Mouse (Mus musculus): Measurements from ENCODE around the gene Gatad2b.
"Not testable (repeated sequence)": the region's sequence is repeated elsewhere in the genome, so short reads cannot be mapped to it uniquely, and the experiment has no call there.

Gene Gatad2b

DNA sequence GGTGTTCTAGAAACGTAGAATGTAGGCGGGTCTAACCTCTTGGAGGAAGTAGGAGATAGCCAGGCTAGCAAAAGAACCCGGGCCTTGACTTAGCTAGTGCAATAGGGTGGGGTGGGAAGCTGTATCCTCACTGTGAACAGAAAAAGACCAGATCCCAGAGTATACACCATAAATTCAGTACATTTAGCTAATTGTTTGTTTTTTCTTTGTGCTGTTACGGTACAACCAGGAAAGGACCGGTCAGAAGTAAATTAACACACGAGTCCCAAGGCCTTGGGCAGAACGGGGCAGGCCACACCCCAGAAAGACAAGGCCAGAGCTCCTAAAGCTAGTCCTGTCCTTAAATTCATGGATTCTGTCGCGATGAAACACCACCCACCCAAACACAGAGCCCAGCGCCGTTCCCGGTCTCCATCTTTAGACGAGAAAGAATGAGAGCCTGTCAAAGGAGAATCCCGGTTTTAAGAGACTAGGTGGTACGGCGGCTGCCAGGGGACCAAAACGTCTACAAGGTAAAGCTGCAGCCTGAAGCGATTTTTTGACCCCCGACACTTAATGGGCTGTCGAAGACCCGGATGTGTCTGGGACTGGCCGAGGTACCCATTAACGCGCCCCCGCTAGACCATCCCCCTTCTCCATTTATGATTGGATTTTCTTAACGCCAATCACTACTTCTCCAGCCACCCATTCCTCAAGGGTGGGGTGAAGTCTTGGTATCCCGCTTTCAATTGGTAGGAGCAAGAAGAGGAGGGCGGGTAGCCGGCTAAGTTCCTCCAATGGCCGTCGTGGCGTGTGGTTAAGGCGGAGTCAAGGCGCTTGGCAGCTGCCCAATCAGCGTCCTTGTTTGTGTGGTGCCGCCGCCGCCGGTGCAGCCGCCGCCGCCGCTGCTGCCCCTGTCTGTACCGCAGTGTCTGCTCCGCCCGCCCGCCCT is at the start of gene Gatad2b:
Gatad2b (plus strand) TSS at position 834 of the 931 bp plus-strand sequence.
- DNase-seq = peak; percentile 100

DNA sequence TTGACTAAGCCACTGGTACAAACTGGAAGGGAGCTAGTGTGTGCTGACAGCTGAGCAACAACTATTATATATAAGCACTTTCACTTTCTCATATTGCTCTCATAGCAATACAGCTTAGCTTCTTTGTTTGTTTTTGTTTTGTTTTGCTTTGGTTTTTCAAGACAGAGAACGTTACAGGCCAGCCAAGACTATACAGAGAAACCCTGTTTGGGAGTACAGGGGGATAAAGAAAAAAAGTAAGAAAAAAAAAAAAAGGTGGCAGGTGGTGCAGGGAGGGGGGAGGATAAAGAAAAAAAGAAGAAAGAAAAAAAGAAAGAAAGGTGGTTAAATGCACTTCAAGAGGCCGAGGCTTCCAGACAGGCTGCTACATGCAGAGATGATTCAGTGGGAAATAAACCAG is 47.6 kb upstream of the Gatad2b start:
- DNase-seq = no peak

DNA sequence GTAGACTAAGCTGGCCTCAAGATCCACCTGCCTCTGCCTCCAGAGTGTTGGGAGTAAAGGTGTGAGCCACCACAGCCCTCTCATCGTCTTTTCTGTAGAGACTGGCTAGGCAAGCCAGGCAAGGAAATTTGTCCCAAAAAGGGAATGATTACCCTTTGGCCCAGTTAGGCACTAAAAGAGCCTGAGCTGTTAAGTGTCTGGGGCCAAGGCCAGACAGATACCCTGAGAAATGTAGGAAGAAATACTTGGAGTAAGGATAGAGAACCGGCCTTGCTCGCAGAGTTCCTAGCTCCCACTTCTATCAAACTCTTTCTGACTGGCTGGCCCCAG is 45.4 kb upstream of the Gatad2b start:
- DNase-seq = no peak

DNA sequence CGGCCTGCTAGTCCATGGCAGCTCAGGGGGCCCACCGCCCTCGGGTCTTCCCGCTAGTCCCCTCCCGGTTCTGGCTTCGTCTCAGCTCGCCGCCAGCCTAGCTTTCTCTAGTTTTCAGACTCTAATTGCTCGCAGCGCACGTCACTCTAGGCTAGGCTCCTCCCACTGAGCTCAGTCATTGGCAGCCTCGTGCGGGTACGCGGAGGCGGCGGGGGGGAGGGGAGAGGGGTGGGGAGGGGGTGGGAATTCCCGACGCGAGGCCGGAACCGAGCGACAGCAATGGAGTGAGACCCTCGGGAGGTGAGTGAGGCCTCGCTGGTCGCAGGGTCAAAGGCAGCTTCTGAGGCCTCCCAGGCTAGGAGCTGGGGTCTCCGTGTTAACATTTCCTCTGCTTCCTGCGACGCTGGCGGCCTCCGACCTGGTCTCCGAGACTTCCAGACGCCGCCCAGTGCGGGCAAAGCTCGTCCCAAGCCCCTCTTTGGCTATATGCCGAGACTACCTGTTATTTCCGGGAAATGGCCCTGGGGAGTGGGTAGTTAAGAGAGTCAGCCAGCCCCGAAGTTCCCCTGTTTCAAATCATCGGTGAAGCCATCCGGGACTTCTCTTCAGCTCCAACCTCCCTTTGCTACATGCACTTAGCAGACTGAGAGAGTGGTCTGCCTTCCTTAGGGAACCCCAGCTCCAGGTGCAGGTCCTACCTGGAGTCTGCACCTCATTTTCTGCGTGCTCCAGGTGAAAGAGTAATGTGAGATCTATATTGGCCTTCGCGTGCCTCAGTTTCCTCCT is 44.8 kb upstream of the Gatad2b start, which contains the start of gene Slc39a1:
Slc39a1 (plus strand) TSS at position 213 of the 786 bp plus-strand sequence.
- DNase-seq = peak; percentile 98

DNA sequence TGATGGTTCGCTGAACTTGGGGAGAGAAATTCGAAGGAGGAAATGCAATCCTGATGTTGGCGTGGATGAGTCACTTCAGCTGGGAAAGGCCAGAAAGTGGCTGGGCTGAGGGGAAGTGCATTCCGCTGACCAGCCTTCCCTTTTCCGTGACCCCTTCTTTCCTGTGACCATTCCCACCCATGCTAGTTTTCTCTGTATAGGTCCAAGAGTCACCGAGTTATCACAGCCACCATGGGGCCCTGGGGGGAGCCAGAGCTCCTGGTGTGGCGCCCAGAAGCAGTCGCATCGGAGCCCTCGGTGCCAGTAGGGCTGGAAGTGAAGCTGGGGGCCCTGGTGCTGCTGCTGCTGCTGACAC is 44.3 kb upstream of the Gatad2b start:
- no peak for DNase-seq

DNA sequence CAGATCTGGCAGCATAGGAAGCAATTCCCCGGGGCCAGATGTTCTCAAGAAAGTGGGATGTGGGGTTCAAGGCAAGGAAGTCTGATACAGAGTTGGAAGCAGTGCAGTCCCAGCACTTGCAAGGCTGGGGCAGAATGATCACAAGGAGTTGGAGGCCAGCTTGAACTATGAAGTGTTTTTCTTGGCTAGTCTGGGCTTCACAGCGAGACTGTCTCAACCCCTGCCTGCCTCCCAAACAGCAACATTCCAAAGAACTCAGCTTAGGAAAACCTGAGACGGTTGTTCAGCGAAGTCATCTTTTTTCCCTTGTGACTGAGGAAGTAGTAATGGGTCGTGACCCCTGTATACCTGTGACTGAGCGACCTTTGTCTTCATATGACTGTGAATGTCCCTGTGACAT is 42.2 kb upstream of the Gatad2b start:
- no peak for DNase-seq

DNA sequence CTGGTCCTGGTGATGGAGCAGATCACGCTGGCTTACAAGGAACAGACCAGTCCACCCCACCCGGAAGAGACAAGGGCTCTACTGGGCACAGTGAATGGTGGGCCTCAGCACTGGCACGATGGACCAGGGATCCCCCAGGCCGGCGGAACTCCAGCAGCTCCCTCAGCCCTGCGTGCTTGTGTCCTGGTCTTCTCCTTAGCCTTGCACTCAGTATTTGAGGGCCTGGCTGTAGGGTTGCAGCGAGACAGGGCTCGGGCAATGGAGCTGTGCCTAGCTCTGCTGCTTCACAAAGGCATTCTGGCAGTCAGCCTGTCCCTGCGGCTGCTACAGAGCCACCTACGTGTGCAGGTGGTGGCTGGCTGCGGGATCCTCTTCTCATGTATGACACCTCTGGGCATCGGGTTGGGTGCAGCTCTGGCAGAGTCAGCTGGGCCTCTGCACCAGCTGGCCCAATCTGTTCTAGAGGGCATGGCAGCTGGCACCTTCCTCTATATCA is 41.2 kb upstream of the Gatad2b start:
- not testable (repeated sequence) for DNase-seq

DNA sequence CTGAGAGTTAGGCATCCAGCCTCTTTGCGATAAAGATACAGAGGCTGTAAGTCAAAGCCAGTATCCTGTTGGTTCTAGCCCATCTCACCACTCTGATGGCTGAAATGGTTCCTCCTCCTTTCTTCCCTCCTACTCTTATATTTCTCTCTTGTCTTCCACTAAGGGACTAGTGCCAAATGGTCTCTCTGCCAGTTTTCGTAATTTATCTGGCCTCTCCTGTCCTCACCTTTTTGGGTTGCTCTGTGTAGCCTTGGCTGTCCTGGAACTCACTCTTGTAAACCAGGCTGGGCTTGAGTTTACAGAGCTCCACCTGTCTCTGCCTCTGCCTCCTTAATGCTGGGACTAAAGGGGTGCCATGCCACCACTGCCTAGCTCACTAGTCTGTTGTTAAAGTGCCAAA is 40.3 kb upstream of the Gatad2b start:
- not testable (repeated sequence) for DNase-seq

DNA sequence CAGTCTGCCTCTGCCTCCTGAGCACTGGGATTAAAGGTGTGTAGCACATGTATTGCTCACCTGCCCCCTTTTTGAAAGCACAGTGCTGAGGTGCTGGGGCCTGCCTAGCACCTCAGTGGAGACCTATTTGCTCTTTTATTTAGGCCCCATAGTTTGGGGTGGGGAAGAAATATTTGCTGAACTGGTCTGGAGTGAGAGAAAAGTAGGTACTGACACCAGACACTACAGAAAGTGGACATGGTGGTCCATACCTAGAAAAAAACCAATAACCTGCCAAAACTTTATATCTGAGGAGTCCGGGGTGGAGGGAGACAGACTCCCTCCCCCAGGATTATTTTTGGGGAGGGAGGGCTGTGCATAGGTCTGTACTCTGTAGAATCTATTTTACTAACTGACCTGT is 39.8 kb upstream of the Gatad2b start:
- DNase-seq = not testable (repeated sequence)

DNA sequence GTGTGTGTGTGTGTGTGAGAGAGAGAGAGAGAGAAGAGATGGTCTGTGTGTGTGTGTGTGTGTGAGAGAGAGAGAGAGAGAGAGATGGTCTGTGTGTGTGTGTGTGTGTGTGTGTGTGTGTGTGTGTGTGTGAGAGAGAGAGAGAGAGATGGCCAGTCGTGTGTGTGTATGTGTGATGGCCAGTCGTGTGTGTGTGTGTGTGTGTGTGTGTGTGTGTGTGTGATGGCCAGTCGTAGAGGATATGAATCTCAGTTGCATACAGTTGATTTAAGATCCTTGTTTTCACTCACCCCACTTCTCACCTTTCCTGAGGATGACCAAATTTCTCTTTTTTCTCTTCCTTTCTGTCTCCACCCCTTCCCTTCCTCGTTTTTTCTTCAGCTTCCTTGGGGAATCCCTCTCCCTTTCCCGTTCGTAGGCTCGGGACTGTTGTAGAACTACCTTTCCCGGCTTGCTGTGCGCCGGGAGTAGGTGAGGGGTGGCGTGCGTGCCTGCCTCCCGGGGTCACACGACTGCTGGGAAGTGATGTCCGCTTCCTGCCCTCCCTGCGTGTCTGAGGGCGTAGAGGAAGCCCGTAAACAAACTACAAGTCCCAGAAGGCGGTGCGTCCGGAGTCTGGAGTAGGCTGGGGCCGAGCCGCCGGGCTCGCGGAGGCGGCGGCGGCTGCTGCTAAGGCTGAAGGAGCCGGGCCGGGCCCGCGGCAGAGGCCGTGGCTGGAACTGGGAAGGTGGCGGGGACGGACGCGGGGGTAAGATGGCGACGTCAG is 39.1 kb upstream of the Gatad2b start, which contains the start of gene Crtc2:
Crtc2 (plus strand) TSS at position 511 of the 766 bp plus-strand sequence.
- peak; percentile 99 for DNase-seq

DNA sequence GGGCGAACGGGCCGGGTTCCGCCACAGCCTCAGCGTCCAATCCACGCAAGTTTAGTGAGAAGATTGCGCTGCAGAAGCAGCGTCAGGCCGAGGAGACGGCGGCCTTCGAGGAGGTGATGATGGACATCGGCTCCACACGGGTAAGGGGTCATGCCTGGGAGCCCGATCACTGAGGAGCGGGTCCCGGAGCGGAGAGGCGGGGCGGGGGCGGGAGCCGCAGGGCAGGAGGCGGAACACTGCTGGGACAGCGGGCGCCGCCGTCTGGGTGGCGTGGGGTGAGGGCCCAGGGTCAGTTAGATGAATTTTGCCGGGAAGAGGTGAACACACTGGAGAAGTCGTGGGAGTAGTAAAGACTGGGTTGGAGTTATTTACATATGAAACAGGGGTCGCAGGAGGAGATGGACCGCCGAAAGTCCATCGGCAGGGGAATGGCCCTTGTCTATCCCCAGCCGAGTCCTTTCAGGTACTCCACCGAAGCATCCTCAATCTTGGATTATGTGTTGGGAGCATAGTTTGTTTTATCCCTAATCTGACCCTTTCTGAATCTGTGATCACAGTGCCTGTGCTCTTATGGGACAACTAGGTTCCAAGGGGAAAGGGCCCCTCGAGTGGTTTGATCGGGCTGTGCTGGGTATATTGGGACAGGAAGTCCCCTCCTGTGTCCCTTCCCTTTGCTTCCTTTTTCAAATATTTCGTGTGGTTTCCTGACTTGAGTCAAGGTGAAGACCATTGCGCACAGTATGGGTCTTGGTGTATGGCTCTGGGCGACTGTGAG is 38.4 kb upstream of the Gatad2b start:
- DNase-seq = no peak

DNA sequence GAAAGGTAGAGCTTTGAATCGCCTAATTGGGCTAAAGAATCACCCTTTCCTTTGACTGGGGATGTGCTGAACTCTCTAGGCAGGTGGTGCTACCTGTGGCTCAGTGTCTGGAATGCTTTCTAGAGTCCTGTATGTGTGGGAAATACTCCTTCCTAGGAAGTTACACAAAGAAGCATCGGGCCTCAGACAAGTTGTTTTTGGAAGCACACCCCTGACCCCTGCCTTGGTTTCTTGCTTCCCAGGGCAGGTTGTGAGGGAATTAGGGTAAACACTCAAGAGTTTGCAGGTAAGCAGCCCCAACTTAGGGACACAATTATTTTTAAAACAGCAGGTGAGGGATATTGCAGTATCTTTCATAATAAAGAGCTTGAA is 37.8 kb upstream of the Gatad2b start:
- no peak for DNase-seq

DNA sequence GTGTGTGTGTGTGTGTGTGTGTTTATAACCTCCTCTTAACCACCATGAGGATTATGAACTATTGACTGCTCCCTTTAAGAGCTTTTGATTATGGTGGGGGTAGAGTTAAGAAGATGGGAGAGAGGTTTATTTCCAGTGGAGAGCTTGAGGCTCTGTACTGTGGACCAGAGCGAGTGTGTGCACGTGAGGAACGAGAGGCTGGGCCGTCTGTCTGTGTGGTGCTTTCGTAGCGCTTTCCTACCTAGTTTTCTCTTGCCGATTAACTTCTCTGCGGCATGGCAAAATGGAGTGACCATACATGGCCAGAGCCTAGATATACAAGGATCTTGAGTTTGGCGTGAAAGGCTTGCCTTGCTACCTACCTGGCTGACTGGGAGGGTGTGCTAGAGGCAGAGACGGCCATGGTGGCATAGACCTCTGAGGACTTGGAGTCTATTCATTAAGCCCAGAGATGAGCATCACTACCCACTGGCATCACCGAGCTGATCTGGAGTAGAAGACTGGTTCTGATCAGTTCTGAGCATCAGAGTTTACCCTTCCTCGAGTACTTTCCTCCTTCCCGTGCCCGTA is 37.1 kb upstream of the Gatad2b start:
- no peak for DNase-seq

DNA sequence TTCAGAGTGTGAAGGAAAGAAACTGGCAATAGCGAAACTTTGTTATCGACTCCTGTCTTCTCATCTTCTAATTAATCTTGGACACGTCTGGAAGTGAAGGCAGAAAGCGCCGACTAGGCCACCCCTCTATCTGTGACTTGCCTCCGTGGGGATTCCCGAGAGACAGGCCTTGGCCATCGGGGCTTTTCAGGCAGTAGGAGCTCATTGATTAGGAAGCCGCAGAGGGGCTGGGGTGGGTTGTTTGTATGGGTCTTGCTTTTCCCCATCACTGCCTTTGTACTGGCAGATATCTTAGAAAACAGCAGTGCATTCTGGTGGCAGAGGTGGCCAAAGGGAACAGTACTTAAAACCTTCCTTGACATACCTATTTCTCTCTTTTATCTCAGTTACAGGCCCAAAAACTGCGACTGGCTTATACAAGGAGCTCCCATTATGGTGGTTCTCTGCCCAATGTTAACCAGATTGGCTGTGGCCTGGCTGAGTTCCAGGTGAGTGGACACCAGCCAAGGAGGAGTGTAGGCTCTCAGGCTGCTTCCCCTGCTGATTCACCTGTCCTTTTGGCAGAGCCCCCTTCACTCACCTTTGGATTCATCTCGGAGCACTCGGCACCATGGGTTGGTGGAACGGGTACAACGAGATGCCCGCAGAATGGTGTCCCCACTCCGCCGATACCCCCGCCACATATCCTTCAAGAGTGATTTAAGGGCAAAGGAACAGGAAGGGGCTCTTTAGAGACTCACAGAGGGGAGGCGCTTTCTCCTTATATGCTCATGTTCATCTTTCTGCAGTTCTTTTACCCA is 36.0 kb upstream of the Gatad2b start:
- DNase-seq = no peak

DNA sequence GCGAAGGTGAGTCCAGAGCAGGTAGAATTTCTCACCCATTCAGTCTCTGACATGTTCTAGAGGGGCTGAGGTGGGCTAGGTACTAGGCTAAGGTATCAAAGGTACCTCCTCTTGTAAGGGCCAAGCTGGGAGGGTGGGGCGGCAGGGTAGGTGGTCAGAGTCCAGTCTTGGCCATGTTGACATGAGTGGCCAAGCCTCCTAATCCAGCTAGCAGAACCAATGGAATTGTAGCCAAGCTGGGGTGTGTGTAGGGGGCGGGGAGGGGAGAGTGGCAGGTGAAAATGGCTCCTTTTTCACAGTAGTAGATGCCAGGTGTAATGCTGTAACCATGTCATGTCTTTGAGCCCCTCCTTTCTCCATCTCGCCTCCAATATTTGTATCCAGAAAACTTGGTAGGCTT is 34.5 kb upstream of the Gatad2b start:
- no peak for DNase-seq

DNA sequence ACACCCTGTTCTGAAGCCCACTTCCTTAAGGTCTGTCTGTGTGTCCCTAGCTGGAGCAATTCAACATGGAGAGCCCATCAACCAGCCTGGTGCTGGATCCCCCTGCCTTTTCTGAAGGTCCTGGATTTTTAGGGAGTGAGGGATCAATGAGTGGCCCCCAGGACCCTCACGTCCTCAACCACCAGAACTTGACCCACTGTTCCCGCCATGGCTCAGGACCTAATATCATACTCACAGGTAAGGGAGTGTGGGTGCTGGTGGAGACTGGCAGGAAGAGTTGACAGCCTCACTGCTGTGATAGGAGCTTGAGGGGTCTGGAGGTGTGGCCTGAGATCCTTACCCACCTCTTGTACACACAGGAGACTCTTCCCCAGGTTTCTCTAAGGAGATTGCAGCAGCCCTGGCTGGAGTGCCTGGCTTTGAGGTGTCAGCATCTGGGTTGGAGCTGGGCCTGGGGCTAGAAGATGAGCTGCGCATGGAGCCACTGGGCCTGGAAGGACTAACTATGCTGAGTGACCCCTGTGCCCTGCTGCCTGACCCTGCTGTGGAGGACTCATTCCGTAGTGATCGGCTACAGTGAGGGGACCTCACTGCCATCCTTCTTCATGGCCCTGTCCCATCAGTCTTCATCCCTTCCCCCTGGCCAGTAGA is 29.7 kb upstream of the Gatad2b start:
- DNase-seq = no peak

DNA sequence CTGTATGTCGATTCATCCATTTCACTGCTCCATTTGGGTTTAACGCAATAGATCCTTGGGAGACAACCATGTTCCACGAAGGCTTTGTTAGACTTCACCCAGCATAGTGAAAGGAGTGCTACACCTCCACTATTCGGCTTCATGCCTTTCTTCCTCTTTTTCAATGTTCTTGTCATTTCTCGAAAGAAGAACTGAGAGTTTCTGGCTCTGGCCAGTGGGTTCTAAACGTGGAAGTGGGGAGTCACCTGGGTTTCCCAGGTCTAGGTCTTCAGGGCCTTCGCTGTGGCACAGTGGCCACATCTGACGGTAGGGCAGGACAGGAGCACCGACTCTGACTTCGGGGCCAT is 28.3 kb upstream of the Gatad2b start:
- no peak for DNase-seq

DNA sequence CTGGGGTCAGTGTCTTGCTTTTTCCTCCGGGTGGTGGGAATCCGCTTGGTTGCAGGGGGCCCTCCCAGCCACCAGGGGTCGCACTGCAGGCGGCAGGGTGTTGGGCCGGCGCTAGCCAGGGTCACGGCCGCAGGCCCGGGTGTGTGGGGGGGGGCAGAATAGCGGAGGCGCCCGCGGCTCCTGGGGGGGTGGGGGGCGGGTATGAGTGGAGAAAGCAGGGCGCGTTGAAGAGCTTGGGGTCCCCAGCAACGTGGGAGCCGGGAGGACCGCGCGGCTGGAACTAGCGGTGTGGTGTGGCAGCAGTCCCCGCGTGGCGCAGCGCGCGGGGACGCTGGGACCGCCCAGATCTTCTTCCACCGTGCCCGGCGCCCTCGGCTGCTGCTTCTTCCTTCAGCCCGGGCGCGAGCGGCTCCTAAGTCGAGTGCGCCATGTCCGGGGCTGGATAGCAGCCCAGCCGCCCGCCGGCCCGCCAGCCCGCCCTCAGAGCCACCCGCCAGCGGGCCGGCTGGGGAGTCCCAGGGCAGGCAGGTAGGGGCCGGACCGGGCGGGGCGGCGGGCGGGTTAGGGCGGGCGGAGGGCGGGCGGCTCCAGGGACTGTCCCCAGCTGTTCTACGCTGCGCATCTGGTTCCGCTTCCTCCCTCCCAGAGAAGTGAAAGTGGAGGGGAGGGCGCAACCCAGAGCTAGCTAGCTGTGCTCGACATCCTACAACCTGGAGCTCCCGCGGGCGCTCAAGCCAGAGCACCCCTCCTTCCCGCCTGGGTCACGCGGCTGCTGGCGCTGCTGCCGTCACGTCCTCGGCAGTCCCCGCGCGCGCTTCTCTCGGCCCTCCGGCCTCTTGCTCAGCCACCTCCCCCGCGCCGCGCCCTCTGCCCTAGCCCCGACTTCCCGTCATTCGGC is 27.7 kb upstream of the Gatad2b start, which contains the start of gene Dennd4b:
Dennd4b (plus strand) TSS at position 152 of the 898 bp plus-strand sequence.
- peak; percentile 91 for DNase-seq

All from retina, postnatal 1 day (tissue).